Mouse (Mus musculus): ENCODE data around the gene Gramd1c.
A peak's percentile ranks its signal among the peaks of the same experiment; 100 is the strongest.

Gramd1c gene

GRCm38 (mm10) chr16:43963291-43963690, 99.9 kb downstream of the Gramd1c start:
- DNase-seq (ENCODE audit: low read depth): no peak

- no peak for DNase-seq (ENCODE audit: low read depth)
These were observed 105.1 kb downstream of the Gramd1c start for GRCm38 (mm10) chr16:43958038-43958437.

GRCm38 (mm10) chr16:43954913-43955312, 108.2 kb downstream of the Gramd1c start:
- DNase-seq (ENCODE audit: low read depth): peak; percentile 5

- no peak for DNase-seq (ENCODE audit: low read depth)
These were observed 111.6 kb downstream of the Gramd1c start for GRCm38 (mm10) chr16:43951591-43951990.

DNA sequence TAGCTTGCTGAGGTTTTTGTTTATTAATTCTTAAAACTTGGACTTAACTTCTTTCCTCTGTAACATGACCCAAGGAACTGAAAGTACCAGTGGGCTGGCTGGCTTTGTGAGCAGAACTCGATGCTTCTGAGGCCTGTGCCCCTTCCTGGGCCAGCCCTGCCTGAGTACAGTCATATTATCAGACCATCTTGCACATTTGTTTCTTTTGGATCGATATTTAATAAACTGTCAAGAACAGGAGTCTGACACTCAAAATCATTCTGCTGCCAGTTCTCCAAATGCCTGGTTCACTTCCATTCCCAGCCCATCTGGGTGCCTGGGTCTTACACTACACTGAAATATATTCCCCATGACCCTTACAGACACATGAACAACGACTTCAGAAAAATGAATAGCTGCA, 117.3 kb downstream of the Gramd1c start:
- no peak for DNase-seq (ENCODE audit: low read depth)

DNA sequence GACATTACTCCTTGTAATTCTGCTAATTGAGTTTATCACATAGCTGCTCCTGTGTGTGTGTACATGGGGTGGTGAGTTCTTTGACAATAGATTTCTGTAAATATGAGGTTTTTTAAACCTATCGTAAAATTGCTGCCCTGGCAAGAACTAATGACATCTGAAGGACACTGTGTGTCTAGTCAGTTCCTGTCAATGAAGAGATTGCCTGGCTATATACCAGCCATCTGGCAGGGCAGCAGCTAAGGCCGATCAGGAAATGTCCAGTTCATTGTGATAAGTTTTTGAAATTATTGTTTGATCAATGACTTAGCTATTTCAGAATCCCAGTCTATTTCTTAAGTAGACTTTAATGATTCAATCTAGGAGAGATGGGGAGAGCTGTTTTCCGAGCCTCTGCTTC, 117.8 kb downstream of the Gramd1c start:
- DNase-seq (ENCODE audit: low read depth): no peak

DNA sequence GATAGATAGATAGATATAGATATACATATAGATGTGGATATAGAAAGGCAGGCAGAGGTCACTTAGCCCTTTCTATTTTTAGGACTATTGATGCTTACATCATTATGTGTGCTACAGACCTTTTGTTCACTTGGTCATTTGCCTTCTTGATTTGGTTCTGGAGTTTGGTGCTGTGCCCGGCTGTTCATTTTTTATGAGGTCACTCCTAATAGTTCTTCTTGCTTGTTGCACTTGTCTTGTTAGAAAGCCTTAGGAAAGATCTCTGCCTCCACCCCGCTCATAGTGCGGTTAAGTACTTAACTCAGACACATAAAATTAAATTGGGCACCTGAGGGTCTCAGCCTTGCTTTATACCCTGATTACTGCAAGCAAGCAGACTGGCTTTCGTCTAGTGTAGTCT, 122.3 kb downstream of the Gramd1c start:
- DNase-seq (ENCODE audit: low read depth): no peak

- no peak for DNase-seq (ENCODE audit: low read depth)
These were observed 127.3 kb downstream of the Gramd1c start for GRCm38 (mm10) chr16:43935892-43936291.

GRCm38 (mm10) chr16:43935367-43935766, 127.8 kb downstream of the Gramd1c start:
- DNase-seq (ENCODE audit: low read depth): no peak

DNA sequence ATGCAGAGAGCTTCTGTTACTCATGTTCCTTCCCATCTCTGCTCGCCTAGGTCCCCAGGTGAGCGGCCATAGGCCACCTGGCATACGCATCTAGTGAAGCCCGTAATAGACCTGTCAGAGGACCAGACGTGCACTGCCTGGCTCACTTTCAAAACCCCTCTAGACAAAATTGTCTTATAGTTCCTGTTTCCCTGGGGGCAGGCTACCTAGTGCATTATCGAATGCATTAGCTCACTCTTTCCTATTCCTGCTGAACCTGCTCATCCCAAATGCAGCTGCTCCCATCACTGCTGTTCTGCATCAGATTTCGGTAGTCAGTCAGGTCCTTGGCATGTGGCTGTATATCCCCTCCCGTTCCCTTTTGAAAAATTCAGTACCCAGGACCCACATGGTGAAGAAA, 128.3 kb downstream of the Gramd1c start:
- no peak for DNase-seq (ENCODE audit: low read depth)

- no peak for DNase-seq (ENCODE audit: low read depth)
These were observed 130.1 kb downstream of the Gramd1c start for GRCm38 (mm10) chr16:43933041-43933440.

- DNase-seq (ENCODE audit: low read depth): no peak
These were observed 130.8 kb downstream of the Gramd1c start for GRCm38 (mm10) chr16:43932319-43932718.

DNA sequence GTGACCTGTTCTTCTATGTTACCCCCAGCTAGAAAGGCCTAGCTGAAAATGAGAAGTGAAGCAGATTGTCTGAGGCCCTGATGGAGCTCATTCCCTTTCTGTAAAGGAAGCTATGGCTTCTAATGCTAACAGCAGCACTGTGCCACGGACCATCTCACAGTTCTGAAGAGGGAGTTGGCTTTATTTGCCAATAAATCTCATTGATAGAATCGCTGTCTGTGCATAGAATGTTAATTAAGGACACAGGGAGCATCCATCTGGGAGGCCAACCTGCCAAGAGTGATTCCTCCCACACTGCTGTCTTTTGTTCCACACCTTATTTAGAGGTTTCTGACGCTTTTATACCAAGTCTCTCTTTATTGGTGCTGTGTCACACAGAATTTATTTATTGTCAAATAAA, 131.6 kb downstream of the Gramd1c start:
- DNase-seq (ENCODE audit: low read depth): no peak

DNA sequence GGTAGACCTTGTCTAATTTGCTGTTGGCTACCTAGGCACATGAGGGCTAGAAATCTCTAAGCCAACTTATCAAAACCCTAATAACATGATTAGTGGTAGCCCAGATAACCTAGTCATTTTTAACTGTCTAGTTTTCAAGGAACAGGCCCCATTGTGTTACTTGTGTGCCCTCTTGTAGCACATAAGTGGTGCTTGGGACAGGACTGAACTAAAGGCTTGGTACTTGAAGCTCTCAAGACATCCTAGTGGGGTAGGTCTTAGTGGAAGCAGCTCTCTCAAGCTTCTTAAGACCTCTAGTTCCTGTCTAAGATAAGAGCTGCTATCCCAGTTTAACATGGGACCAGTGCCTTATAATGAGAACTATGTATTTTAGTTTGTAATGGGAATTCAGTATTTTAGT, 132.6 kb downstream of the Gramd1c start:
- DNase-seq (ENCODE audit: low read depth): no peak

Measured in induced T-regulatory cell, adult 2 months (primary cell).